Mouse (Mus musculus): ENCODE results near the gene Spp1.

DNA sequence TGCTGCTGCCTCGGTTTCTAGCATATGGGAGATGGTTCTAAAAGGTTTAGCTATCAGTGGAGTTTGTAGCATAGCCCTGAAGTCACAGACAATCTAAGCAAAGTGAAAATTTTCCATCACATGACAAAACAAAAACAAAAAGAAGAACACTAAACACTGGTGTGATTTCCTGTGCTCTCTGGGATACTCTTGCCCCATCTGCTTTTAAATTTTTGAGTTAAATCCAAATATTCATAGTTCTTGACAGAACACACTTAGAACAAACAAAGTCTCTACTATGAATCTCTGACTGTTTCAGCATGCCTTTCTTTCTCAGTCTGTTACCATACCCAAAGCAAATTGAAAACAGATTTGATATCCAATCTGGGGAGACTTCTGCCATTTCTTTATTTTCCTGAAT is 36.9 kb upstream of the Spp1 start:
- TF ChIP-seq CTCF (IDR thresholded peaks at IDR 0.05; ENCODE audit: low read depth, low read length): no peak
- TF ChIP-seq POLR2A (IDR thresholded peaks at IDR 0.05; ENCODE audit: extremely low read depth, insufficient read depth, low read length): no peak

Data from liver, adult 2 months (tissue).